Mouse (Mus musculus): ENCODE data around the gene Gdpd4. TPM values are rescaled to one million over a fixed set of nuclear protein-coding genes. Genes with fewer than 3 reads are reported as not detected.

Gene Gdpd4
- polyA plus RNA-seq, 1 experiment from 2014 or later = not detected

Other genes starting within 250 kb of the Gdpd4 start
- gene Clns1a, start 223.3 kb upstream of the Gdpd4 start, polyA plus RNA-seq (2014; fragmentation: Nextera tagmentation; extraction: Ambion mirVana) = 229 and 233 TPM in 2 replicates
- 9.3 and 12.8 TPM in 2 replicates for gene Aqp11, start 181.7 kb upstream of the Gdpd4 start, polyA plus RNA-seq (2014; fragmentation: Nextera tagmentation; extraction: Ambion mirVana)
- gene Pak1, start 131.4 kb upstream of the Gdpd4 start, polyA plus RNA-seq (2014; fragmentation: Nextera tagmentation; extraction: Ambion mirVana) = 131 and 140 TPM in 2 replicates
- gene Myo7a, start 199.6 kb downstream of the Gdpd4 start, polyA plus RNA-seq (2014; fragmentation: Nextera tagmentation; extraction: Ambion mirVana) = 7.7 and 10.7 TPM in 2 replicates
- 0.30 and 0.32 TPM in 2 replicates for gene Omp, start 225.5 kb downstream of the Gdpd4 start, polyA plus RNA-seq (2014; fragmentation: Nextera tagmentation; extraction: Ambion mirVana)

Data from forebrain, embryonic 14.5 days (tissue).